Mouse (Mus musculus): ENCODE results near the gene Paip2b.
"Not testable (repeated sequence)": the region's sequence is repeated elsewhere in the genome, so short reads cannot be mapped to it uniquely, and the experiment has no call there.

Gene Paip2b

GRCm38 (mm10) chr6:83831606-83832123, at the start of gene Paip2b:
Gene Paip2b (minus strand): TSS chr6:83831741.
- peak; percentile 99 for DNase-seq (ENCODE audit: low read depth, low spot score)

GRCm38 (mm10) chr6:83879815-83880214, 48.3 kb upstream of the Paip2b start:
- DNase-seq (ENCODE audit: low read depth, low spot score), result no peak

GRCm38 (mm10) chr6:83867598-83868585, 36.4 kb upstream of the Paip2b start:
- peak; percentile 83 for DNase-seq (ENCODE audit: low read depth, low spot score)

DNA sequence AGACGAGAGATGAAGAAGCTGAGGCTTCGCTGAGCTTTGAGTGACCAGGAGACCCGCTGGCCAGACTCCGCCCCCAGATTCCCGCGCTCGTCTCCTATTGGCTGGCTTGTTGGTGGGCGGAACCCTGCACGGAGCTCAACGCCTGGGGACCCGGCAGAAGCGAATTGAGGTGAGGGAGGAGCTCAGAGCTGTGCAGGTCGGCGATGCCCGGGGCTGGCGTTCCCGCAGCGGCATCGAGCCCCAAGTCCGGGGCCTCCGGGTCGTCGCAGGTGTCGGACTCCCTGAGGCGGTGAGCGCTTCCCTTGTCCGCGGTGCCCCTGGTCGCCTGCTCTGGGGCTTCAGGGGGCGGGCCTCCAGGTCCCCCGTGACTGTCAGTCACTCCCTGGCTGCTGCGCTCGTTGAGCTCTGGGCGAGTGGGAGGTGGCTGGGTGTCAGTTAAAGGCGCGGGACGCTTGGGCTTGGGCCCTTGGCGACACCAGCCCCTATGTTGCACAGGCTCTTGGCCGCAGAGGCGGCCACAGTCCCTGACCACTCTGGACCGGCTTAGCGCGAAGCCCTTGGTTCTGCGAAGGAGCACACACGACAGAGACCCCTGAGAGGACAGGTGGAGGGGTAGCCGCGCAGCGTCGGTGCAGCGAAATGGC, 35.5 kb upstream of the Paip2b start, which contains the start of gene Zfp638:
Zfp638 (plus strand) TSS at position 156 of the 644 bp plus-strand sequence.
- peak; percentile 79 for DNase-seq (ENCODE audit: low read depth, low spot score)

GRCm38 (mm10) chr6:83866423-83866822, 34.9 kb upstream of the Paip2b start:
- DNase-seq (ENCODE audit: low read depth, low spot score), result no peak

DNA sequence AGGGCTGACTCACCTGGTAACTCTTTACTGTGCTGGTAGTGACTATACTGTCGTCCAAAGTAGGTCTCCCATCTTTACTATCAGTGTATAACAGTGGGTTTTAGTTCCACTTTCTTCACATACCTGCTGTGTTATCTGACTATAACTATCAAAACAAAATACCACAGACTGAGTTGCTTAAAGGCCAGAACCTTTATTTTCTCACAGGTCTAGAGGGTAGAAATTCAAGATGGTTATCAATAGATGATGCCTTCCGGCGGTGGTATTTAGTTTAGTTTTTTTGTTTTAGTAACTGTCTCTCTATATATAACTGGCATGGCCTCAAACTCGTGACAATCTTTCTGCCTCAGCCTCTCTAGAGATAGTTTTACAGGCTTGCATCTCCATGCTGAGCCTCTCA, 32.0 kb upstream of the Paip2b start:
- no peak for DNase-seq (ENCODE audit: low read depth, low spot score)

GRCm38 (mm10) chr6:83860033-83860432, 28.5 kb upstream of the Paip2b start:
- DNase-seq (ENCODE audit: low read depth, low spot score), result peak; percentile 85

DNA sequence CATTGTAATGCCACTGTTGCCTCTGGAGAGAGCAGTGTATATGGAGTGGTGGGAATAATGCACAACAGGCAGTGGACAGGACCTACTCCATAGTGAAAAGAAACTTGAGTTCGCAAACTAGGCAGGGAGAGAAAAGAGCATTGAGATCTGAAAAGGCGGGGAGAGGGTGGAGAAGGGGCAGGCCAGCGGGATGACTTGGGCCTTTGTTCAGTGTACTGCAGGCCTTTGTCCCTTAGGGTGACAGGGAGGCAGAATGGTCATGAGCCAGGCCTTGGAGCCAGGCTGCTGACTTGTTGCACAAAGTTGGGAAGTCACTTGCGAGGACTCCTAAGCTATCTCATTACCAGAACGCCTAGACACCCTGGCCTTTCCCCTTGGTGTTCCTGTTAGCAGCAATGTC, 25.9 kb upstream of the Paip2b start:
- DNase-seq (ENCODE audit: low read depth, low spot score), result no peak

DNA sequence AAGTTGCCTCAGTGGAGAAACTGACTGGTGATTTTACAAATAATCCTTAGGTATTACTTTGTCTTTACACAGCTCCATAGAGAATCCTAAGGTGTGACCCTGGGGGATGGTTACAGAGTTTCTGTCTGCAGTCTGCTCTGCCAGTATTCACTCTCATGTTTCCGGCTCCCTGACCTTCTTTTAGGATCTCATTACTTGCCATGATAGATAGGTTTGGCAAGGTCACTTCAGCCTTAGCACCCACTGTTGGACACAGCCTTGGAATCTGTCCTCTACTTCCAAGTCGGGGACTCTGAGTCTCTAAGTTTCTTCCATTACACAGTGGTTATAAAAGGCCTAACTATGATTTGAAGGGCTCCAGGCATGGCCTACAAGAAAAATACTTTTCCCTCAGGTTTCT, 17.9 kb upstream of the Paip2b start:
- DNase-seq (ENCODE audit: low read depth, low spot score), result peak; percentile 78

GRCm38 (mm10) chr6:83846141-83846540, 14.6 kb upstream of the Paip2b start:
- DNase-seq (ENCODE audit: low read depth, low spot score), result peak; percentile 72

DNA sequence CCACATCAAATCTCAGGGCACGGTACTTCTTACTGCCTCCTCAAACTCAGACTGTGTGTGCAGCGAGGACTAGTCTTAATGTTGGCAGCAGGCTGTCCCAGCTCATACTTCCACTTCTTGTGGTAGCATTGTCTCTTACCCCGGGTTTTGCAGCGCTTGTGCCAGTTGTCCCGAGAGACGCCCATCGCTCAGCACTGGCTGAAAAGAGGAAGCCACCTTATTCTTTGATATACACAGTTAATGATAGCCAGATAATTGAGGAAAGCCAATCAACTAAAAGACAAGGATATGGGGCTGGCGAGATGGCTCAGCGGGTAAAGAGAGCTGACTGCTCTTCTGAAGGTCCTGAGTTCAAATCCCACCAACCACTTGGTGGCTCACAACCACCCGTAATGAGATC, 13.4 kb upstream of the Paip2b start:
- no peak for DNase-seq (ENCODE audit: low read depth, low spot score)

DNA sequence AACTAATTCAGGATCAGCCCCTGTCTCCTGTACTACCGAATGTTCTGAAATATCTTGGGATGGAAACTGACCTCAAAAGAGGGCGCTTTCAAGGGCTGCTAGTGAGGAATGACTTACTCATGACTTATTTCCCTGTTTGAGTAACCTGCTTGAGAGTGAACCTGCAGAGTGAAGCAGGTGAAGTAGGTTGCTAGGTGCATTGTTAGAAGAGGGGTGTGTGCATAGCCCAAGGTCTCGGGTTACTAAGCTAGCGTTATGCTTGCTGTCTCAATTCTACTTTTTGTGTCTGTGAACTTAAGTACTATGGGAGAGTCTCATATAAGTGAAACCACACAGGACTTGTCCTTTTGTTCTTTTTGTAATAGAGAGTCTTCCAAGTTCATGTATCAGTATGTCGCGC, 8.5 kb upstream of the Paip2b start:
- no peak for DNase-seq (ENCODE audit: low read depth, low spot score)

DNA sequence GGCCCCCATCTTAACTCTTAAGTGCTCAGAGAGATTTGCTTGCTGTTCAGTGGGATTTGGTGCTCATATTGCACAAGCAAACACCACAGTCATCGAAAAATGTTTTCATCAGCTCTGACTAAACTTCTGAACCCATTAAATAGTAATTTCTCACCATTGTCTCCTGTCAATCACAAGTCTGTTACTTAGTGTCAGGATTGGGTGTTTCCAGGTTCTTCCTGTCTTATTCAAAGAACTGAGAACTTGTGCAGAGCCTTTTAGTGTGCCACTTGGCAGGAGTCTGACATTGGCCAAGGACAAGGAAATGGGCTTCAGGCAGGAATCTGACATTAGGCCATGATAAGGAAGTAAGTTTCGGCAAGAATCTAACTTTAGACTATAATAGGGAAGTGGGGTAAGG, 6.5 kb upstream of the Paip2b start:
- DNase-seq (ENCODE audit: low read depth, low spot score), result no peak

GRCm38 (mm10) chr6:83836826-83837225, 5.3 kb upstream of the Paip2b start:
- DNase-seq (ENCODE audit: low read depth, low spot score), result no peak

- not testable (repeated sequence) for DNase-seq (ENCODE audit: low read depth, low spot score)
Measured at GRCm38 (mm10) chr6:83832393-83832792, 852 bp upstream of the Paip2b start.

DNA sequence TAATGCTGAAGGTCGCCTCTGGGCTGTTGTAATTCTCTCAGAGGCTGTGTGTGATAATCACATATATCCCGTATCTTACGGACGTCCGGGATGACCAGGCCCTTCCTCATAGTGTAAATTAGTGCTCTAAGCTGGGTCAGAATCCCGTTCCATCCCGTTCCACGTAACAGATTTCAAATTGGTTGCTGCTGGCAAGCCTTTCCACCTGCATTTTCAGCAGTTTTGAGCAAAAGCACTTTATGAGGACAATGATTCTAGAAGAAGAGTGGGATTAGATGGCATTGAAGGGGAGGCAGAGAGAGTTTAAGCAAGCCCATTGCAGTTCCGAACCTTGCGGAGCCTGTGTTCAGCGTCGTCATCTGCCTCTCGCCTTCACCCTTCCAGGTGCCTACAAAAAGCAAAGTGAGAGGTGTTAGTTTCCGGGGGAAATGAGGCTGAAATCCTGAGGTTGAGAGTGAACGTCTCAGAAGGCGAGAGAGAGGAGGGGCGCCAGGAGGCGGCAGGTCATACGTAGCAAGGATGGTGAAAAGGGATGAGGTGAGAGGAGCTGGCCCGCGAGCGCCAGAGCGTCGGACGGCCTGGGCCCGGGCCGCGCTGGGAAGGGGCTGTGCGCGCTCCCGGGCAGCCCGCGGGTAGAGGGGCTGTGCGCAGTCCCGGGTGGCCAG, 468 bp downstream of the Paip2b start:
- peak; percentile 13 for DNase-seq (ENCODE audit: low read depth, low spot score)

- no peak for DNase-seq (ENCODE audit: low read depth, low spot score)
Measured at GRCm38 (mm10) chr6:83821856-83822255, 9.7 kb downstream of the Paip2b start.

DNA sequence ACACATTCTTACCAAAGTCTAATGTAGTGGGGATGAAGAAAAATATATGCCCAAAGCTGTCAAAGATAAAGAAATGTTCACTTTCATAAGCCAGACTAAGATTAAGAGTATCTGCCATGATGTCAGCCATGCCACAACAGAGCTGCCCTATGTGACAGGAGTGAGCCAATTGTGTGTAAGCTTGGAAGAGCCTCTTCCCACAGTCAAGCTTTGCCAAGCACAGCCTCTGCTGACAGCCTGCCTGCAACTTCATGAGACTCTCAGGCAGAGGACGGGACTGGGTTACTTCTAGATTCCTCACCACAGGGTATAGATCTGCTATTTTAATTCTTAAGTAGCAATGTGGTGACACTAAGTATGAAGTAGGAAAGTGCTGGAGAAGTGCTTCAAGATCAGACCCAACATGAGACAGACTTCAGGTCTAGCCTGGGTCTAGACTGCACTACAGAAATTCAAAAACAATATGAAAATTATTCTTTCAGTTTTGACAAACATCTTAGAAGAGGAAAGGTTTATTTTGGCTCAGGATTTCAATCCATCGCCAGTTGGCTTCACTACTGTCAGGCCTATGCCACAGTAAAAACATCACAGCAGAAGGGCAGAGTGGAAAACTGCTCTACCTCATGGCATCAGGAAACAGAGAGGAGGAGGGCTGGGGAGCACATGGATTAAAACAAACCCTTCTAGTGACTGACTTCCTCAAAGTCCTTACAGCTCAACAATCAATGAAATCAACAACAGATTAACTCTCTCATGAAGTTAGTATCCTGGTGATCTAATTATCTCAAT, 10.6 kb downstream of the Paip2b start:
- DNase-seq (ENCODE audit: low read depth, low spot score), result no peak

GRCm38 (mm10) chr6:83818996-83819395, 12.5 kb downstream of the Paip2b start:
- DNase-seq (ENCODE audit: low read depth, low spot score), result no peak

DNA sequence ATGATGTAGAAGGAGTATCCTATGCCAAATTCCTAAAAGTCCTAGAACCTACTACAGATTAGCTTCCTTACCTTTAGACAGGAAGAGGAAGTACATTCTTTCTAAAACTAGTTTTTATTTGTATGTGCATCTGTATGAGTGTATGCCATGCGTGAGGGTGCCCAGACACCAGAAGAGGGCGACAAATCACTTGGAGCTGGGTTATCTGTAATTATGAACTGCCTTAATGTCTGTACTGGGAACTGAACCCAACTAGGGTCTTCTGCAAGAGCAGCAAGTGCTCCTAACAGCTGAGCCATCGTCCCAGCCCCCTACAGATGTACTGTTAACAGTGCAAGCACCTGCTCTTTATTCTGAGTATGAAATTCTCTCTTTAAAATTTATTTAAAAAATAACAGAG, 15.7 kb downstream of the Paip2b start:
- no peak for DNase-seq (ENCODE audit: low read depth, low spot score)

DNA sequence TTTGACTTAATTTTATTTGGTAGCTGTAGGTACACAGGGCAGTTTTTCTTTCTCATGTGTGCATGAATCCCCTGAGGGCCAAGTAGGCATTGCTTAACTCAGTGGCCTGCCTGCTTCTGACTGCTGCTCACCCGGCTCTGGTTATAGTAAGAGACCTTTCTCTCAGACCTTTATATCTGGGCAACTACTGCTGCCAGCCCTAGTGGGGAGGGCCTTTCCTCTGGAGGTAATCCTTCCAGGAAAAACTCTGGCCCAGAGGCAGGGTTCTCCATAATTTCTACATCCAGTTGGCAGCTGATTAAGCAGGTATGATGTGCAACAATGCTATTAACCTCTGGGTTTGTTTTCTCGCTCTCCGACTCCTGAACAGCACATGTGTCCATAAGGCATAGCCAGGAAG, 28.7 kb downstream of the Paip2b start:
- no peak for DNase-seq (ENCODE audit: low read depth, low spot score)

Measured in skeletal muscle tissue, adult 2 months (tissue).